Mouse (Mus musculus) liver, embryonic 15.5 days (tissue): ENCODE results near the gene Hint1. TPM values are rescaled to one million over a fixed set of nuclear protein-coding genes. Genes with fewer than 3 reads are reported as not detected.
"Not testable (repeated sequence)": the region's sequence is repeated elsewhere in the genome, so short reads cannot be mapped to it uniquely, and the experiment has no call there.

Experiments used
- ATAC-seq: fragments of 200-750 bp; cut with Nextera tagmentation; 2 replicates; pipeline ENCODE4 v1.8.0; 2017; ENCODE audit warnings: moderate number of reproducible peaks, mild to moderate bottlenecking, moderate library complexity; ENCODE audit not compliant: insufficient read depth
- H3K27ac ChIP-seq: fragments of 300-500 bp; sonication (generic); replicated peaks from 2 replicates; pipeline ENCODE4 v1.5.1; 2015; ENCODE audit warnings: mild to moderate bottlenecking, inconsistent platforms
- H3K27me3 ChIP-seq: fragments of 300-500 bp; sonication (generic); 2 replicates; pipeline ENCODE4 v1.6.1; 2015; ENCODE audit warnings: mild to moderate bottlenecking, inconsistent platforms
- H3K36me3 ChIP-seq: fragments of 300-500 bp; sonication (generic); replicated peaks from 2 replicates; pipeline ENCODE4 v1.6.1; 2015; ENCODE audit warnings: moderate library complexity, mild to moderate bottlenecking, inconsistent platforms
- H3K4me1 ChIP-seq: fragments of 300-500 bp; sonication (generic); replicated peaks from 2 replicates; pipeline ENCODE4 v1.6.1; 2015; ENCODE audit warnings: inconsistent platforms
- H3K4me2 ChIP-seq: fragments of 300-500 bp; sonication (generic); 2 replicates; pipeline ENCODE4 v1.6.1; 2015; ENCODE audit warnings: moderate library complexity, mild to moderate bottlenecking, inconsistent platforms
- H3K4me3 ChIP-seq: fragments of 300-500 bp; sonication (generic); replicated peaks from 2 replicates; pipeline ENCODE4 v1.5.1; 2015; ENCODE audit warnings: mild to moderate bottlenecking, inconsistent platforms
- H3K9ac ChIP-seq: fragments of 300-500 bp; sonication (generic); 2 replicates; pipeline ENCODE4 v1.6.1; 2015; ENCODE audit warnings: moderate library complexity, mild to moderate bottlenecking, inconsistent platforms
- H3K9me3 ChIP-seq: fragments of 300-500 bp; sonication (generic); replicated peaks from 2 replicates; pipeline ENCODE4 v1.6.1; 2016; ENCODE audit warnings: inconsistent platforms
- WGBS: fragments of 180-500 bp; shearing (Covaris S2); methylation state at CpG from one replicate; pipeline ENCODE4 v1.1.7; 2015; ENCODE audit warnings: mixed read lengths; ENCODE audit not compliant: insufficient replicate concordance; 5-methylcytosine and 5-hydroxymethylcytosine counted together
- polyA plus RNA-seq: library from polyadenylated mRNA; unstranded; fragments of >200 nt; fragmentation: Nextera tagmentation; extraction: Ambion mirVana; gene quantifications from 2 replicates; pipeline ENCODE4 v1.2.1, GENCODE M21; 2015

Hint1 gene
- polyA plus RNA-seq, 1 experiment from 2014 or later = 377 TPM

- H3K9ac ChIP-seq = no peak overlapping the region
- H3K4me2 ChIP-seq = 0 out of 2 replicates have a peak overlapping the region, but pooled peaks have one; percentile 2
- no peak for ATAC-seq
- no peaks in the 10 kb centered on the region for H3K36me3 ChIP-seq
- no peaks in the 10 kb centered on the region for H3K9me3 ChIP-seq
- 17% methylated on average over 9 of the region's 9 CpGs for whole genome bisulfite sequencing
- no peak overlapping the region for H3K27ac ChIP-seq
- H3K27me3 ChIP-seq = no peaks in the 10 kb centered on the region
- no peak overlapping the region for H3K4me3 ChIP-seq
- no peaks in the 10 kb centered on the region for H3K4me1 ChIP-seq
Observed at GRCm38 (mm10) chr11:54844424-54844823, 21.8 kb upstream of the Hint1 start.

DNA sequence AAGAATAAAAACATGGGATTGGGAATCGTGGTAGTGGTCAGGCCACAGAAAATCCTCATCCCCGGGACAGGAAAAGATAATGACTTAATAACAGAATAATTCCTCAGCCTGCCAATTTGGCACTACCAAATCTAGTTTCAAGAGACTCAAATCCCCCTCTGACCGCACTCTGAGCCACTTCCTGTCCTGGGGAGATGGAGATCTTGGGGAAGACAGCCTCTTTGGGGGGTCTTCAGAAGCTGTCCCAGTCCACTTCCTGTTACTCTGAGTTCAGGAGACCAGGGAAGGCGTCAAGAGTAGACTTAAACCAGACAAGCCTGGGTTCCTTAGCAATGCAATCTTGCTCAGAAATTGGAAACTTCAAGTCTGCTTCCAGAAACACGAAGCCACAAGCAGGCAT is 21.2 kb upstream of the Hint1 start:
- WGBS = 40% methylated on average over 5 of the region's 5 CpGs
- H3K9me3 ChIP-seq = no peaks in the 10 kb centered on the region

GRCm38 (mm10) chr11:54845470-54846442 is 20.4 kb upstream of the Hint1 start:
- Histone ChIP-seq H3K9ac (no peak overlapping the region), H3K4me1 (0 out of 2 replicates have a peak, but pooled peaks cover 4% of the 10 kb centered on the region), H3K4me3 (no peak overlapping the region), H3K36me3 (no peaks in the 10 kb centered on the region), H3K9me3 (no peaks in the 10 kb centered on the region), H3K27ac (no peak overlapping the region), H3K27me3 (no peaks in the 10 kb centered on the region), H3K4me2 (no peak overlapping the region)
- no peak for ATAC-seq
- WGBS = 49% methylated on average over 8 of the region's 8 CpGs

More for the DNA sequence above, 21.2 kb upstream of the Hint1 start:
- Histone ChIP-seq H3K4me1 (0 out of 2 replicates have a peak, but pooled peaks cover 3% of the 10 kb centered on the region), H3K27ac (no peak overlapping the region), H3K36me3 (no peaks in the 10 kb centered on the region), H3K27me3 (no peaks in the 10 kb centered on the region), H3K4me3 (no peak overlapping the region), H3K9ac (no peak overlapping the region), H3K4me2 (no peak overlapping the region)
- ATAC-seq = no peak

GRCm38 (mm10) chr11:54849961-54850758 is 16.0 kb upstream of the Hint1 start:
- no peak for ATAC-seq
- Histone ChIP-seq H3K27me3 (no peaks in the 10 kb centered on the region), H3K9me3 (no peaks in the 10 kb centered on the region), H3K27ac (no peak overlapping the region), H3K9ac (no peak overlapping the region), H3K4me3 (no peak overlapping the region), H3K4me2 (no peak overlapping the region), H3K36me3 (no peaks in the 10 kb centered on the region), H3K4me1 (0 out of 2 replicates have a peak, but pooled peaks cover 4% of the 10 kb centered on the region)
- 24% methylated on average over 10 of the region's 10 CpGs for WGBS

GRCm38 (mm10) chr11:54851656-54852055 is 14.5 kb upstream of the Hint1 start:
- 85% methylated on average over 12 of the region's 12 CpGs for WGBS
- Histone ChIP-seq H3K9ac (no peak overlapping the region), H3K9me3 (no peaks in the 10 kb centered on the region), H3K36me3 (no peaks in the 10 kb centered on the region), H3K4me3 (no peak overlapping the region), H3K27ac (no peak overlapping the region), H3K4me1 (0 out of 2 replicates have a peak, but pooled peaks cover 4% of the 10 kb centered on the region), H3K27me3 (no peaks in the 10 kb centered on the region), H3K4me2 (no peak overlapping the region)
- ATAC-seq = no peak

DNA sequence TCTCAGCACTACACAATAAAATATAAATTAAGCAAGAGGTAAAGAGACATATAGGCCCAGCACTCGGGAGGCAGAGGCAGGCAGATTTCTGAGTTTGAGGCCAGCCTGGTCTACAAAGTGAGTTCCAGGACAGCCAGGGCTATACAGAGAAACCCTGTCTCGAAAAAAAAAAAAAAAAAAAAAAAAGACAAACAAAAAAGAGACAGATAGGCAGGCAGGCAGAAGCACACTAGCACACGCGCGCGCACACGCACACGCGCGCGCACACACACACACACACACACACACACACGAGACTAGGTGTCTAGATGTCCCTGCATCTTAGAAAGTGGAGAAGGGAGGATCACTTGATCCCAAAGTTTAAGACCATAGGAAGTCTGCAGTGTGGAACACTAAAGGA is 7.3 kb upstream of the Hint1 start:
- not testable (repeated sequence) for H3K27ac ChIP-seq, H3K27me3 ChIP-seq, H3K4me2 ChIP-seq, H3K9me3 ChIP-seq, H3K9ac ChIP-seq, H3K4me3 ChIP-seq, H3K36me3 ChIP-seq, ATAC-seq
- peaks cover 34% of the 10 kb centered on the region for H3K4me1 ChIP-seq
- 93% methylated on average over 11 of the region's 12 CpGs for WGBS

DNA sequence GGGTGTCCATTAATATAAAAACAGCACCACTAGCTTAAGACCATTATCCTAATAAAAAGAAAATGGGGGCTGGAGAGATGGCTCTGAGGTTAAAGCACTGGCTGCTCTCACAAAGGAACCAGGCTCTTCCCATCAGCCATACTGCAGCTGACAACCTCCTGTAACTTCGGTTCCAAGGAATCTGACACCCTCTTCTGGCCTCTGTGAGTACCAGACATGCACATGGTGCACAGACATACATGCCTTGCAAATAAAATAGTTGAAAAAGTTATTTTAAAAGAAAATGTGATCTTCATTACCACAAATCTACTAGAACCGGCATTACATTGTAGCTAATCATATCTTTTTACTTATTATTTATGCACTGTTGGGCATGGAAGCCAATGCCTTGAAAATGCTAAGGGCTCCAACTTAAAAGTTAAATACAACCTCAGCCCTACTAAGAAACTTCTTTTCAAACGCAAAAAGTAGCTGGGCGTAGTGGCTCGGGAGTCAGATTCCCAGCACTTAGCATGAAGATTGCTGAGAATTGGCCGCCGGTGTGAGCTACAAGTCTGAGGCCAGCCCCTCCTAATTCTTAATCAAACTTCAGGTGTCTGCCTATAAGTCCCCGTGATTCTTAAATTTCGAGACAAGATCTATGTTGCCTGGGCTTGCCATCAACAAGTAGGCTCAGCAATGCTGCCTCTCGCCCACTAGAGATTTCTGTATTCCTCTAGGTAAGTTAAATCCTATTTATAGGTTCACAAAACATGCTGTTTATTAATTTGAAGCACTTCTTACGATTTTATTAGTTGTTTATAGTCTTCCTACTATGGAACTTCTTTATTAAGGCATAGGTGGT is 6.6 kb upstream of the Hint1 start:
- Histone ChIP-seq H3K9ac (peak overlapping the region; percentile 73), H3K4me2 (peak overlapping the region; percentile 86), H3K9me3 (no peaks in the 10 kb centered on the region), H3K27me3 (no peaks in the 10 kb centered on the region), H3K36me3 (no peaks in the 10 kb centered on the region), H3K4me3 (peak overlapping the region; percentile 73), H3K4me1 (peaks cover 34% of the 10 kb centered on the region), H3K27ac (peak overlapping the region; percentile 2; the same call in 1 of the 2 replicates)
- no peak for ATAC-seq
- 23% methylated on average over 11 of the region's 11 CpGs for WGBS

DNA sequence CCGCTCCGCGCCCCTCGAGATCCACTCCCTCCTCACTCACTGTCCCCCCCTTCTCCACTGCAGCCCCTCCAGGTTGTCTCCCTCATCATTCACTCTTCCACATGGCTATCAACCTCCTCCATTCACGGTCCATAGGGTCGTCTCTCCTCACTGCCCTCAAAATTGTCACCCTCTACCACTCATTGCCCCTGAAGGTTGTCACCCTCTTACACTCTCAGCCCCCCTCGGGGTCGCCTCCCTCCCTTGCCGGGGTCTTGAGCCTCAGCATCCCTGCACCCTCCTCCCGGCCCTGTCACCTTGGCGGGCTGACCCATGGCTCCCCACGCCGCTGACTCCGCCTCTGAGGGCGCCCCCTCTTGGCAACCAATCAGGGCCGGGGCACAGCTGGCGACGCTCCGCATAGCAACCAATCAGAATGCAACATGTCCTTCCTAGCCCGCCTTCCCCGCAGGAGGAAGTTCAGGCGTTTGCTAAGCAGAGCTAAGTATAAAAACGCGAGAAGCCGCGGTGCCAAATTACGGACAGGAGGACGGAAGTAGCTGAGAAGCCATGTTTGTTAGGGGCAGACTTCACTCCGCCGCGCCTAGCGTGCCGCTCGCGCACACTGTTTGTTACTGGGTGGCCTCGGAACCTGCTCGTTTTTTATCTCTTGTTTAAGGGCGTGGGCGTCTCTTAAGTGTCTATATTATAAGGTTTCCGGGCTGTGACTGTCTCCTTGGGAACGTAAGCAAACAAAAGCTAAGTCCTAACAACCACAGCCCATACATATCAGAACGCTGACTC is 5.7 kb upstream of the Hint1 start, which contains the start of gene Lyrm7:
Gene Lyrm7, minus strand, starts transcription at position 661 of the 783 bp plus-strand sequence.
- no peaks in the 10 kb centered on the region for H3K36me3 ChIP-seq
- H3K27ac ChIP-seq = peak within 1 kb of the TSS; percentile 96
- under 1% methylated on average over 42 of the region's 42 CpGs for WGBS
- peak within 1 kb of the TSS; percentile 73 for H3K9ac ChIP-seq
- ATAC-seq = peak; percentile 96
- no peaks in the 10 kb centered on the region for H3K27me3 ChIP-seq
- peak within 1 kb of the TSS; percentile 86 for H3K4me2 ChIP-seq
- H3K4me1 ChIP-seq = peaks cover 41% of the 10 kb centered on the region
- no peaks in the 10 kb centered on the region for H3K9me3 ChIP-seq
- peak within 1 kb of the TSS; percentile 73 for H3K4me3 ChIP-seq

GRCm38 (mm10) chr11:54861471-54862420 is 4.4 kb upstream of the Hint1 start:
- Histone ChIP-seq H3K27ac (peak overlapping the region; percentile 96), H3K9me3 (no peaks in the 10 kb centered on the region), H3K36me3 (no peaks in the 10 kb centered on the region), H3K4me2 (peak overlapping the region; percentile 86), H3K9ac (peak overlapping the region; percentile 46), H3K27me3 (no peaks in the 10 kb centered on the region), H3K4me1 (peaks cover 48% of the 10 kb centered on the region), H3K4me3 (peak overlapping the region; percentile 73)
- WGBS = 80% methylated on average over 5 of the region's 5 CpGs
- ATAC-seq = no peak
